Mouse (Mus musculus) limb, embryonic 14.5 days (tissue): ENCODE measurements around the gene Nrp2. TPM values are rescaled to one million over a fixed set of nuclear protein-coding genes. Genes with fewer than 3 reads are reported as not detected.

Source experiments
- ATAC-seq: fragments of 200-750 bp; cut with Nextera tagmentation; 2 replicates; pipeline ENCODE4 v1.8.0; 2017; ENCODE audit warnings: low read depth, moderate number of reproducible peaks, moderate TSS enrichment; ENCODE audit not compliant: low FRiP score
- DNase-seq: peaks from one replicate; pipeline ENCODE4 v3.0.0-alpha.2; 2015; ENCODE audit warnings: low spot score
- H3K27ac ChIP-seq: fragments of 300-500 bp; sonication (generic); replicated peaks from 2 replicates; pipeline ENCODE4 v1.5.1; 2014; ENCODE audit warnings: low read depth, mild to moderate bottlenecking, low read length, moderate library complexity, mixed read lengths
- H3K27me3 ChIP-seq: fragments of 300-500 bp; sonication (generic); 2 replicates; pipeline ENCODE4 v1.6.1; 2014; ENCODE audit warnings: low read length, mixed read lengths; ENCODE audit not compliant: control insufficient read depth, insufficient read depth
- H3K36me3 ChIP-seq: fragments of 300-500 bp; sonication (generic); 2 replicates; pipeline ENCODE4 v1.6.1; 2014; ENCODE audit warnings: mild to moderate bottlenecking, low read length, moderate library complexity, mixed read lengths; ENCODE audit not compliant: control insufficient read depth, insufficient read depth
- H3K4me1 ChIP-seq: fragments of 300-500 bp; sonication (generic); 2 replicates; pipeline ENCODE4 v1.6.1; 2014; ENCODE audit warnings: antibody characterized with exemption, low read length, mixed read lengths; ENCODE audit not compliant: control insufficient read depth, insufficient read depth
- H3K4me2 ChIP-seq: fragments of 300-500 bp; sonication (generic); replicated peaks from 2 replicates; pipeline ENCODE4 v1.6.1; 2014; ENCODE audit warnings: low read depth, mild to moderate bottlenecking, low read length, moderate library complexity; ENCODE audit not compliant: severe bottlenecking
- H3K4me3 ChIP-seq: fragments of 300-500 bp; sonication (generic); replicated peaks from 2 replicates; pipeline ENCODE4 v1.5.1; 2014; ENCODE audit warnings: low read length
- H3K9ac ChIP-seq: fragments of 300-500 bp; sonication (generic); 2 replicates; pipeline ENCODE4 v1.6.1; 2014; ENCODE audit warnings: mild to moderate bottlenecking, low read depth, low read length, moderate library complexity; ENCODE audit not compliant: severe bottlenecking
- H3K9me3 ChIP-seq: fragments of 300-500 bp; sonication (generic); 2 replicates; pipeline ENCODE4 v1.6.1; 2016; ENCODE audit warnings: low read length; ENCODE audit not compliant: control insufficient read depth
- POLR2A ChIP-seq: fragments of 200-500 bp; IDR thresholded peaks from 2 replicates; pipeline ENCODE4 v1.8.0; 2012; ENCODE audit warnings: inconsistent platforms, mild to moderate bottlenecking, moderate library complexity, borderline replicate concordance; ENCODE audit not compliant: insufficient read depth, insufficient read length; ENCODE audit errors: extremely low read depth
- WGBS: fragments of 180-500 bp; shearing (Covaris S2); extraction: QIAGEN DNeasy Blood & Tissue Kit; methylation state at CpG from one replicate; pipeline ENCODE4 v1.1.7; 2014; 5-methylcytosine and 5-hydroxymethylcytosine counted together
- polyA plus RNA-seq, 2 experiments: library from polyadenylated mRNA; depleted of rRNA in 1 of 2; stranded (reverse) in 1 of 2; unstranded in 1 of 2; fragments of >200 nt; fragmentation: Nextera tagmentation in 1 of 2; extraction: Ambion mirVana in 1 of 2; gene quantifications; 2 replicates each; pipeline versions ENCODE4 v1.2.1 to v1.2.3; 2012 to 2014

The Nrp2 gene
- polyA plus RNA-seq, 2 experiments, result 30.4 to 60.3 TPM

GRCm38 (mm10) chr1:62749716-62750115, 46.6 kb downstream of the Nrp2 start:
- no peak for TF ChIP-seq POLR2A
- H3K9ac ChIP-seq, result no peak overlapping the region
- no peaks in the 10 kb centered on the region for H3K9me3 ChIP-seq
- no peak overlapping the region for H3K27ac ChIP-seq
- DNase-seq (no peak), ATAC-seq (no peak)
- WGBS, result 90% methylated on average over 14 of the region's 14 CpGs
- H3K4me2 ChIP-seq, result no peak overlapping the region
- H3K4me1 ChIP-seq, result peaks cover 17% of the 10 kb centered on the region
- no peaks in the 10 kb centered on the region for H3K27me3 ChIP-seq
- peaks cover 41% of the 10 kb centered on the region for H3K36me3 ChIP-seq
- no peak overlapping the region for H3K4me3 ChIP-seq

- H3K36me3 ChIP-seq, result peaks cover 39% of the 10 kb centered on the region
- no peak for TF ChIP-seq POLR2A
- peaks cover 17% of the 10 kb centered on the region for H3K4me1 ChIP-seq
- no peaks in the 10 kb centered on the region for H3K9me3 ChIP-seq
- ATAC-seq (no peak), DNase-seq (no peak)
- no peak overlapping the region for H3K4me2 ChIP-seq
- 75% methylated on average over 5 of the region's 5 CpGs for WGBS
- no peak overlapping the region for H3K4me3 ChIP-seq
- H3K27ac ChIP-seq, result no peak overlapping the region
- no peak overlapping the region for H3K9ac ChIP-seq
- H3K27me3 ChIP-seq, result no peaks in the 10 kb centered on the region
These were observed 47.4 kb downstream of the Nrp2 start for GRCm38 (mm10) chr1:62750408-62751008.

- 35% methylated on average over 15 of the region's 15 CpGs for WGBS
- peaks cover 39% of the 10 kb centered on the region for H3K36me3 ChIP-seq
- no peak overlapping the region for H3K4me3 ChIP-seq
- DNase-seq, result peak; percentile 63
- no peak for TF ChIP-seq POLR2A
- no peaks in the 10 kb centered on the region for H3K9me3 ChIP-seq
- 0 out of 2 replicates have a peak overlapping the region, but pooled peaks have one; percentile 23 for H3K4me2 ChIP-seq
- ATAC-seq, result peak; percentile 65; the same call in 1 of the 2 replicates
- no peaks in the 10 kb centered on the region for H3K27me3 ChIP-seq
- no peak overlapping the region for H3K9ac ChIP-seq
- peaks cover 17% of the 10 kb centered on the region for H3K4me1 ChIP-seq
- H3K27ac ChIP-seq, result peak overlapping the region; percentile 6; the same call in 1 of the 2 replicates
These were observed 48.2 kb downstream of the Nrp2 start for GRCm38 (mm10) chr1:62751011-62752006.

GRCm38 (mm10) chr1:62752055-62752454, 49.0 kb downstream of the Nrp2 start:
- ATAC-seq, result no peak
- H3K27me3 ChIP-seq, result no peaks in the 10 kb centered on the region
- H3K4me1 ChIP-seq, result peaks cover 17% of the 10 kb centered on the region
- TF ChIP-seq POLR2A, result no peak
- DNase-seq, result no peak
- H3K4me3 ChIP-seq, result no peak overlapping the region
- H3K36me3 ChIP-seq, result peaks cover 32% of the 10 kb centered on the region
- no peaks in the 10 kb centered on the region for H3K9me3 ChIP-seq
- H3K4me2 ChIP-seq, result no peak overlapping the region
- H3K27ac ChIP-seq, result no peak overlapping the region; the same call in 1 of the 2 replicates
- 49% methylated on average over 8 of the region's 8 CpGs for WGBS
- no peak overlapping the region for H3K9ac ChIP-seq

GRCm38 (mm10) chr1:62752661-62753333, 49.7 kb downstream of the Nrp2 start:
- WGBS, result 82% methylated on average over 7 of the region's 7 CpGs

More at GRCm38 (mm10) chr1:62752661-62753333, 49.7 kb downstream of the Nrp2 start:
- DNase-seq (no peak), ATAC-seq (no peak)
- no peak overlapping the region for H3K9ac ChIP-seq
- H3K27ac ChIP-seq, result no peak overlapping the region
- peaks cover 17% of the 10 kb centered on the region for H3K4me1 ChIP-seq
- H3K4me3 ChIP-seq, result no peak overlapping the region
- peaks cover 30% of the 10 kb centered on the region for H3K36me3 ChIP-seq
- no peak for TF ChIP-seq POLR2A
- H3K27me3 ChIP-seq, result no peaks in the 10 kb centered on the region
- H3K4me2 ChIP-seq, result no peak overlapping the region
- no peaks in the 10 kb centered on the region for H3K9me3 ChIP-seq
